Mouse (Mus musculus): ENCODE measurements around the gene Myh6. TPM values are rescaled to one million over a fixed set of nuclear protein-coding genes. Genes with fewer than 3 reads are reported as not detected.
"Not testable (repeated sequence)": the region's sequence is repeated elsewhere in the genome, so short reads cannot be mapped to it uniquely, and the experiment has no call there.

The Myh6 gene
- polyA plus RNA-seq, 1 experiment from 2014 or later = 9.2 TPM

DNA sequence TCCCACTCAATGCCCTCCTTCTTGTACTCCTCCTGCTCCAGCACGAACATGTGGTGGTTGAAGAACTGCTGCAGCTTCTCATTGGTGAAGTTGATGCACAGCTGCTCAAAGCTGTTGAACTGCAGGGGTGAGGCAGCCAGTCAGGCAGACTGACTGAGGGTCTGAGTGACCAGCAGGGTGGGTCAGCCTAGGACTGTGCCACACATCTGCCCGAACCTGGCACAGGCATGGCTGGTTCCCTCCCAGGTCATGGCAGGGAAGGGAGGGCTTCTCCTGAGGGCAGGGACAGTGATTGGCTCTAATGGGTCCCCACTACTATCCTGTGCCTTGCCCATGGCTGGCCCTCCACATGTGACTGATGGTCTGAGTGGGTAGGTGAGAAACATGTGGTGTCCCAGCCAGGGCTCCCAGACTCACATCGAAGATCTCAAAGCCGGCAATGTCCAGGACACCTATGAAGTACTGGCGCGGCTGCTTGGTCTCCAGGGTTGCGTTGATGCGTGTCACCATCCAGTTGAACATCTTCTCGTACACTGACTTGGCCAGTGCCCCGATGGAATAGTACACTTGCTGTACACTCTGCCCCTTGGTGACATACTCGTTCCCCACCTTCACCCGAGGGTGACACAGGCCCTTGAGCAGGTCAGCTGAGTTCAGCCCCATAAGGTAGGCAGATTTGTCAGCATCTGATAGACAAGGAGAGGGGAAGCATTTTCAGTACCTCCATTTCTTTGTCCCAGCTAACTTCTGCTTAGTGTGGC, 6.7 kb downstream of the Myh6 start:
- H3K4me3 ChIP-seq (ENCODE audit: low read depth, low read length); H3K4me1 ChIP-seq (ENCODE audit: control insufficient read depth, insufficient read depth, low read length); H3K9me3 ChIP-seq (replicated peaks; ENCODE audit: control insufficient read depth, low read length); H3K9ac ChIP-seq (replicated peaks; ENCODE audit: low read length); H3K27me3 ChIP-seq (ENCODE audit: control insufficient read depth, insufficient read depth, low read length); H3K4me2 ChIP-seq (ENCODE audit: low read depth, low read length); H3K27ac ChIP-seq (replicated peaks; ENCODE audit: low read depth, low read length); H3K36me3 ChIP-seq (replicated peaks; ENCODE audit: control insufficient read depth, insufficient read depth, low read depth, low read length); ATAC-seq (replicated peaks; ENCODE audit: insufficient number of reproducible peaks, low FRiP score, low TSS enrichment, low read depth); DNase-seq (ENCODE audit: low spot score): not testable (repeated sequence)
- WGBS = 87% methylated on average over 12 of the region's 12 CpGs

GRCm38 (mm10) chr14:54959197-54959596, 7.5 kb downstream of the Myh6 start:
- Histone ChIP-seq H3K4me1 (ENCODE audit: control insufficient read depth, insufficient read depth, low read length) (no peaks in the 10 kb centered on the region), H3K36me3 (replicated peaks; ENCODE audit: control insufficient read depth, insufficient read depth, low read depth, low read length) (no peaks in the 10 kb centered on the region), H3K27ac (replicated peaks; ENCODE audit: low read depth, low read length) (no peak overlapping the region), H3K9ac (replicated peaks; ENCODE audit: low read length) (no peak overlapping the region), H3K27me3 (ENCODE audit: control insufficient read depth, insufficient read depth, low read length) (no peaks in the 10 kb centered on the region), H3K4me2 (ENCODE audit: low read depth, low read length) (no peak overlapping the region), H3K4me3 (ENCODE audit: low read depth, low read length) (no peak overlapping the region), H3K9me3 (replicated peaks; ENCODE audit: control insufficient read depth, low read length) (no peaks in the 10 kb centered on the region)
- ATAC-seq (replicated peaks; ENCODE audit: insufficient number of reproducible peaks, low FRiP score, low TSS enrichment, low read depth) (no peak), DNase-seq (ENCODE audit: low spot score) (no peak)
- 90% methylated on average over 3 of the region's 3 CpGs for WGBS

GRCm38 (mm10) chr14:54958503-54958902, 8.2 kb downstream of the Myh6 start:
- no peaks in the 10 kb centered on the region for H3K36me3 ChIP-seq (replicated peaks; ENCODE audit: control insufficient read depth, insufficient read depth, low read depth, low read length)
- WGBS = 84% methylated on average over 4 of the region's 4 CpGs
- no peak overlapping the region for H3K4me3 ChIP-seq (ENCODE audit: low read depth, low read length)
- no peak overlapping the region for H3K4me2 ChIP-seq (ENCODE audit: low read depth, low read length)
- no peaks in the 10 kb centered on the region for H3K9me3 ChIP-seq (replicated peaks; ENCODE audit: control insufficient read depth, low read length)
- no peak overlapping the region for H3K27ac ChIP-seq (replicated peaks; ENCODE audit: low read depth, low read length)
- H3K27me3 ChIP-seq (ENCODE audit: control insufficient read depth, insufficient read depth, low read length) = no peaks in the 10 kb centered on the region
- H3K4me1 ChIP-seq (ENCODE audit: control insufficient read depth, insufficient read depth, low read length) = no peaks in the 10 kb centered on the region
- no peak overlapping the region for H3K9ac ChIP-seq (replicated peaks; ENCODE audit: low read length)
- DNase-seq (ENCODE audit: low spot score) (no peak), ATAC-seq (replicated peaks; ENCODE audit: insufficient number of reproducible peaks, low FRiP score, low TSS enrichment, low read depth) (no peak)

DNA sequence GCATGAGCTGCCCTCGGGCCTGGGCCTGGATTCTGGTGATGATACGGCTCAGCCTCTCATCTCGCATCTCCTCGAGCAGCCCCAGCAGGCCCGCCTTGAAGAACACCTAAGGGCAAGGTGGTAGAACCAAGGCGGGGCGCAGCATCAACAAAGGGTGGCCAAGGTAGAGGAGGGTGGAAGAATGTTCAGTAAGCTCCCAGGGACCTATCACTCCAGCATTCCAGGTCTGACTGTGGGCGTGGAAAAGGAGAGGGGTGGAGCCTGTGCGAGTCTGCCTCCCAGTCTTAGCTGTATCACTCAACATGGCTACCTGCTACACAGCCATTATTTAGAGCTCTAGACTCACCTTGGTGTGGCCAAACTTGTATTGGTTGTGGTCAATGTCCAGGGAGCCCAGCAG, 10.2 kb downstream of the Myh6 start:
- no peaks in the 10 kb centered on the region for H3K9me3 ChIP-seq (replicated peaks; ENCODE audit: control insufficient read depth, low read length)
- ATAC-seq (replicated peaks; ENCODE audit: insufficient number of reproducible peaks, low FRiP score, low TSS enrichment, low read depth) = no peak
- H3K27me3 ChIP-seq (ENCODE audit: control insufficient read depth, insufficient read depth, low read length) = no peaks in the 10 kb centered on the region
- no peak overlapping the region for H3K4me3 ChIP-seq (ENCODE audit: low read depth, low read length)
- H3K9ac ChIP-seq (replicated peaks; ENCODE audit: low read length) = no peak overlapping the region
- H3K27ac ChIP-seq (replicated peaks; ENCODE audit: low read depth, low read length) = no peak overlapping the region
- no peak for DNase-seq (ENCODE audit: low spot score)
- WGBS = 85% methylated on average over 9 of the region's 9 CpGs
- no peaks in the 10 kb centered on the region for H3K4me1 ChIP-seq (ENCODE audit: control insufficient read depth, insufficient read depth, low read length)
- H3K36me3 ChIP-seq (replicated peaks; ENCODE audit: control insufficient read depth, insufficient read depth, low read depth, low read length) = no peaks in the 10 kb centered on the region
- H3K4me2 ChIP-seq (ENCODE audit: low read depth, low read length) = no peak overlapping the region

DNA sequence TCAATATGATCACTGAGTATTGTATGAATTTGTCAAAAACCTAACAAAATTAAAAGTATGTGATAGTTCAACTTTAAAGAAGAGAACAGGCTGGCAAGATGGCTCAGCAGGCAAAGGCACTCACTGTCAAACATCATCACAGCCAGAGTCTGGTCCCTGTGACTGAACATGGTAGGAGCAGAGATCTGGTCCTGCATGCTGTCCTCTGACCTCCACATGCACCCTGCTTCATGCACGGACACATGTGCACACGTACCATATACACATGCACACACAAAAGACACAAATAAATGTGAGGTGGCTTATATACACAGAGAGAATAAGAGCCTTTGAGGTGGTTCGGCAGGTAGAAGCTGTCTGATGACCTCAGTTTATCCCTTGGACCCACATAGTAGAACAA, 11.2 kb downstream of the Myh6 start:
- H3K4me2 ChIP-seq (ENCODE audit: low read depth, low read length) = no peak overlapping the region
- no peak overlapping the region for H3K9ac ChIP-seq (replicated peaks; ENCODE audit: low read length)
- no peaks in the 10 kb centered on the region for H3K36me3 ChIP-seq (replicated peaks; ENCODE audit: control insufficient read depth, insufficient read depth, low read depth, low read length)
- no peak overlapping the region for H3K4me3 ChIP-seq (ENCODE audit: low read depth, low read length)
- H3K4me1 ChIP-seq (ENCODE audit: control insufficient read depth, insufficient read depth, low read length) = no peaks in the 10 kb centered on the region
- H3K27me3 ChIP-seq (ENCODE audit: control insufficient read depth, insufficient read depth, low read length) = no peaks in the 10 kb centered on the region
- DNase-seq (ENCODE audit: low spot score) (no peak), ATAC-seq (replicated peaks; ENCODE audit: insufficient number of reproducible peaks, low FRiP score, low TSS enrichment, low read depth) (no peak)
- H3K9me3 ChIP-seq (replicated peaks; ENCODE audit: control insufficient read depth, low read length) = no peaks in the 10 kb centered on the region
- WGBS = 83% methylated on average over 3 of the region's 3 CpGs
- no peak overlapping the region for H3K27ac ChIP-seq (replicated peaks; ENCODE audit: low read depth, low read length)

- no peak overlapping the region for H3K4me3 ChIP-seq (ENCODE audit: low read depth, low read length)
- no peaks in the 10 kb centered on the region for H3K9me3 ChIP-seq (replicated peaks; ENCODE audit: control insufficient read depth, low read length)
Observed at GRCm38 (mm10) chr14:54954474-54954873, 12.3 kb downstream of the Myh6 start.

DNA sequence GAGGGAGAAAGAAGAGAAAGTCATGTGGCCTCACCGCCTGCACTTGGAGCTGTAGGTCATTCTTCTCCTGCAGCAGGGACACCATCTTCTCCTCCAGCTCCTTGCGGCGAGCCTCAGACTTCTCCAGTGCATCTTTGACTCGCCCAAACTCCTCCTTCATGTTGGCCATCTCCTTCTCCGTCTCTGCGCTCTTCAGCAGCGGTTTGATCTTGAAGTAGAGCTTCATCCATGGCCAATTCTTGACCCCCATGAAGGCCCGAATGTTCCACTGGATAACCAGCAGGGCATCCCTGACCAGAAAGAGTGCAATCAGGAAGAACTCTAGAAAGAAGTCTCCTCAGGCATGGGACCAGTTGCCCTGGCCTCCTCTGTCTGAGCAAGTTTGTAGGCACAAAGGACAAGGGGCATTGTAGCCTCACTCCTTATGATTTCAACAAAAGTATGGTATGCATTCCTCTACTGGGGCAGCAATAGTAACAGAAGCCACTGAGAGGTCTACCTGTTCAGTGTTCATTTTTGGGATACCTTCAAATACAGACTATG, 13.0 kb downstream of the Myh6 start:
- H3K27ac ChIP-seq (replicated peaks; ENCODE audit: low read depth, low read length) = no peak overlapping the region
- no peaks in the 10 kb centered on the region for H3K4me1 ChIP-seq (ENCODE audit: control insufficient read depth, insufficient read depth, low read length)
- DNase-seq (ENCODE audit: low spot score) (no peak), ATAC-seq (replicated peaks; ENCODE audit: insufficient number of reproducible peaks, low FRiP score, low TSS enrichment, low read depth) (no peak)
- no peaks in the 10 kb centered on the region for H3K27me3 ChIP-seq (ENCODE audit: control insufficient read depth, insufficient read depth, low read length)
- no peak overlapping the region for H3K4me2 ChIP-seq (ENCODE audit: low read depth, low read length)
- no peaks in the 10 kb centered on the region for H3K9me3 ChIP-seq (replicated peaks; ENCODE audit: control insufficient read depth, low read length)
- H3K9ac ChIP-seq (replicated peaks; ENCODE audit: low read length) = no peak overlapping the region
- no peak overlapping the region for H3K4me3 ChIP-seq (ENCODE audit: low read depth, low read length)
- WGBS = 84% methylated on average over 8 of the region's 8 CpGs
- no peaks in the 10 kb centered on the region for H3K36me3 ChIP-seq (replicated peaks; ENCODE audit: control insufficient read depth, insufficient read depth, low read depth, low read length)

More at GRCm38 (mm10) chr14:54954474-54954873, 12.3 kb downstream of the Myh6 start:
- Histone ChIP-seq H3K4me1 (ENCODE audit: control insufficient read depth, insufficient read depth, low read length) (no peaks in the 10 kb centered on the region), H3K9ac (replicated peaks; ENCODE audit: low read length) (no peak overlapping the region), H3K36me3 (replicated peaks; ENCODE audit: control insufficient read depth, insufficient read depth, low read depth, low read length) (no peaks in the 10 kb centered on the region), H3K27me3 (ENCODE audit: control insufficient read depth, insufficient read depth, low read length) (no peaks in the 10 kb centered on the region), H3K27ac (replicated peaks; ENCODE audit: low read depth, low read length) (no peak overlapping the region), H3K4me2 (ENCODE audit: low read depth, low read length) (no peak overlapping the region)
- no peak for ATAC-seq (replicated peaks; ENCODE audit: insufficient number of reproducible peaks, low FRiP score, low TSS enrichment, low read depth)
- no peak for DNase-seq (ENCODE audit: low spot score)
- WGBS = 76% methylated on average over 3 of the region's 3 CpGs

- Histone ChIP-seq H3K27me3 (ENCODE audit: control insufficient read depth, insufficient read depth, low read length) (no peaks in the 10 kb centered on the region), H3K9ac (replicated peaks; ENCODE audit: low read length) (no peak overlapping the region), H3K4me1 (ENCODE audit: control insufficient read depth, insufficient read depth, low read length) (no peaks in the 10 kb centered on the region), H3K27ac (replicated peaks; ENCODE audit: low read depth, low read length) (no peak overlapping the region), H3K36me3 (replicated peaks; ENCODE audit: control insufficient read depth, insufficient read depth, low read depth, low read length) (no peaks in the 10 kb centered on the region), H3K9me3 (replicated peaks; ENCODE audit: control insufficient read depth, low read length) (no peaks in the 10 kb centered on the region), H3K4me2 (ENCODE audit: low read depth, low read length) (no peak overlapping the region), H3K4me3 (ENCODE audit: low read depth, low read length) (no peak overlapping the region)
- DNase-seq (ENCODE audit: low spot score) (no peak), ATAC-seq (replicated peaks; ENCODE audit: insufficient number of reproducible peaks, low FRiP score, low TSS enrichment, low read depth) (no peak)
- WGBS = 86% methylated on average over 6 of the region's 6 CpGs
Observed at GRCm38 (mm10) chr14:54951587-54951986, 15.1 kb downstream of the Myh6 start.
